Mouse (Mus musculus) cerebellum, postnatal 36 days (tissue): ENCODE results near the gene Cacna1d.

Source experiments
- DNase-seq, 2 experiments: peaks; one replicate each; pipeline ENCODE4 v3.0.0; 2021 to 2022; ENCODE audit warnings: mixed read lengths in 2 of 2

Cacna1d gene

GRCm38 (mm10) chr14:30196235-30196634, 295.0 kb downstream of the Cacna1d start:
- DNase-seq, result peak in 1 of 2 experiments; percentile 28

- no peak for DNase-seq
These were observed 300.8 kb downstream of the Cacna1d start for GRCm38 (mm10) chr14:30190308-30190971.

- no peak for DNase-seq
These were observed 305.5 kb downstream of the Cacna1d start for GRCm38 (mm10) chr14:30185616-30186274.

GRCm38 (mm10) chr14:30184445-30185152, 306.7 kb downstream of the Cacna1d start:
- DNase-seq, result no peak

GRCm38 (mm10) chr14:30184013-30184412, 307.2 kb downstream of the Cacna1d start:
- no peak for DNase-seq

- no peak for DNase-seq
These were observed 308.4 kb downstream of the Cacna1d start for GRCm38 (mm10) chr14:30182624-30183524.

- no peak for DNase-seq
These were observed 312.9 kb downstream of the Cacna1d start for GRCm38 (mm10) chr14:30178306-30178705.

- peak; percentile 68 to 72 for DNase-seq
These were observed 313.4 kb downstream of the Cacna1d start for GRCm38 (mm10) chr14:30177850-30178249.

GRCm38 (mm10) chr14:30175362-30175761, 315.9 kb downstream of the Cacna1d start:
- DNase-seq, result no peak

GRCm38 (mm10) chr14:30172821-30173755, 318.2 kb downstream of the Cacna1d start:
- DNase-seq, result no peak

GRCm38 (mm10) chr14:30171593-30171992, 319.7 kb downstream of the Cacna1d start:
- no peak for DNase-seq

GRCm38 (mm10) chr14:30171008-30171407, 320.2 kb downstream of the Cacna1d start:
- no peak for DNase-seq

- no peak for DNase-seq
These were observed 321.8 kb downstream of the Cacna1d start for GRCm38 (mm10) chr14:30169455-30169854.

- DNase-seq, result peak; percentile 32
These were observed 322.4 kb downstream of the Cacna1d start for GRCm38 (mm10) chr14:30168902-30169301.

- DNase-seq, result no peak
These were observed 322.9 kb downstream of the Cacna1d start for GRCm38 (mm10) chr14:30168387-30168786.

GRCm38 (mm10) chr14:30167606-30168005, 323.6 kb downstream of the Cacna1d start:
- DNase-seq, result no peak

- no peak for DNase-seq
These were observed 325.2 kb downstream of the Cacna1d start for GRCm38 (mm10) chr14:30166036-30166435.

GRCm38 (mm10) chr14:30163733-30164708, 327.2 kb downstream of the Cacna1d start:
- peak in 1 of 2 experiments; percentile 29 for DNase-seq

GRCm38 (mm10) chr14:30147774-30148173, 343.5 kb downstream of the Cacna1d start:
- DNase-seq, result peak; percentile 58 to 60

GRCm38 (mm10) chr14:30138379-30138964, 352.8 kb downstream of the Cacna1d start:
- no peak for DNase-seq
